Mouse (Mus musculus) MEL (cell line): ENCODE results near the gene Fam84a. TPM values are rescaled to one million over a fixed set of nuclear protein-coding genes. Genes with fewer than 3 reads are reported as not detected.

Experiments
- DNase-seq: peaks from one replicate; pipeline ENCODE4 v3.0.0; 2011; ENCODE audit warnings: low read depth, low spot score
- H3K27ac ChIP-seq: 2 replicates; pipeline ENCODE4 v1.5.1; 2012; ENCODE audit warnings: low read depth, mild to moderate bottlenecking, control low read depth, low read length, moderate library complexity; ENCODE audit not compliant: control insufficient read depth
- H3K27me3 ChIP-seq, 2 experiments: fragments of 150-350 bp in 1 of 2; sonication (generic) in 1 of 2; 2 replicates each; pipeline ENCODE4 v1.6.1; 2012; ENCODE audit warnings: low read length in 2 of 2, mild to moderate bottlenecking in 2 of 2, improper control_type of control experiment in 1 of 2, moderate library complexity in 1 of 2; ENCODE audit not compliant: insufficient read depth in 2 of 2, control insufficient read depth in 1 of 2
- H3K36me3 ChIP-seq, 2 experiments: 2 replicates each; pipeline ENCODE4 v1.6.1; 2012 to 2014; ENCODE audit warnings: low read length in 2 of 2, improper control_type of control experiment in 1 of 2, inconsistent platforms in 1 of 2, mild to moderate bottlenecking in 1 of 2; ENCODE audit not compliant: insufficient read depth in 2 of 2, control insufficient read depth in 1 of 2
- H3K4me1 ChIP-seq, 2 experiments: fragments of 150-350 bp in 1 of 2; sonication (generic) in 1 of 2; 2 replicates each; pipeline ENCODE4 v1.6.1; 2012; ENCODE audit warnings: low read length in 2 of 2, improper control_type of control experiment in 1 of 2, mild to moderate bottlenecking in 1 of 2; ENCODE audit not compliant: insufficient read depth in 2 of 2, control insufficient read depth in 1 of 2
- H3K4me3 ChIP-seq, 2 experiments: fragments of 150-350 bp in 1 of 2; sonication (generic) in 1 of 2; 2 replicates each; pipeline ENCODE4 v1.5.1; 2012; ENCODE audit warnings: low read depth in 2 of 2, low read length in 2 of 2, mild to moderate bottlenecking in 2 of 2, moderate library complexity in 2 of 2, control low read depth in 1 of 2, improper control_type of control experiment in 1 of 2; ENCODE audit not compliant: control insufficient read depth in 1 of 2, insufficient read depth in 1 of 2
- H3K79me2 ChIP-seq: 2 replicates; pipeline ENCODE4 v1.6.1; 2012; ENCODE audit warnings: mild to moderate bottlenecking, low read length, moderate library complexity; ENCODE audit not compliant: control insufficient read depth, poor library complexity, insufficient read depth
- H3K9ac ChIP-seq: 2 replicates; pipeline ENCODE4 v1.6.1; 2012; ENCODE audit warnings: low read depth, mild to moderate bottlenecking, control low read depth, low read length, moderate library complexity; ENCODE audit not compliant: control insufficient read depth, poor library complexity, severe bottlenecking
- H3K9me3 ChIP-seq: fragments of 150-350 bp; sonication (generic); replicated peaks from 2 replicates; pipeline ENCODE4 v1.6.1; 2012; ENCODE audit warnings: mild to moderate bottlenecking, low read length, improper control_type of control experiment, moderate library complexity; ENCODE audit not compliant: insufficient read depth
- BHLHE40 ChIP-seq: IDR thresholded peaks from 2 replicates; pipeline ENCODE4 v1.6.1; 2012; ENCODE audit warnings: low read depth, mild to moderate bottlenecking, inconsistent platforms, low read length, improper control_type of control experiment, borderline replicate concordance
- CTCF ChIP-seq, 3 experiments: IDR thresholded peaks in 2 of 3; conservative IDR thresholded peaks in 1 of 3; 2 replicates each; pipeline ENCODE4 v1.5.1; 2011 to 2012; ENCODE audit warnings: low read length in 3 of 3, low read depth in 2 of 3, mild to moderate bottlenecking in 2 of 3, improper control_type of control experiment in 1 of 3, inconsistent platforms in 1 of 3, mixed read lengths in 1 of 3, moderate library complexity in 1 of 3; ENCODE audit not compliant: control insufficient read depth in 1 of 3, insufficient read depth in 1 of 3, poor library complexity in 1 of 3, severe bottlenecking in 1 of 3
- ELF1 ChIP-seq: IDR thresholded peaks from 2 replicates; pipeline ENCODE4 v1.6.1; 2014; ENCODE audit warnings: low read depth, mild to moderate bottlenecking, inconsistent platforms, low read length, improper control_type of control experiment, moderate library complexity
- ETS1 ChIP-seq: IDR thresholded peaks from 2 replicates; pipeline ENCODE4 v1.6.1; 2012; ENCODE audit warnings: low read depth, mild to moderate bottlenecking, inconsistent platforms, low read length, improper control_type of control experiment, moderate library complexity
- MAX ChIP-seq: IDR thresholded peaks from 2 replicates; pipeline ENCODE4 v1.6.1; 2011; ENCODE audit warnings: low read length, improper control_type of control experiment
- MYB ChIP-seq: IDR thresholded peaks from 2 replicates; pipeline ENCODE4 v1.6.1; 2011; ENCODE audit warnings: mild to moderate bottlenecking, low read depth, low read length, improper control_type of control experiment
- MYC ChIP-seq: IDR thresholded peaks from 2 replicates; pipeline ENCODE4 v1.6.1; 2011; ENCODE audit warnings: low read depth, mild to moderate bottlenecking, low read length, improper control_type of control experiment, moderate library complexity
- NELFE ChIP-seq: IDR thresholded peaks from 2 replicates; pipeline ENCODE4 v1.6.1; 2011; ENCODE audit warnings: low read depth, low read length, improper control_type of control experiment
- NRF1 ChIP-seq: IDR thresholded peaks from 2 replicates; pipeline ENCODE4 v1.6.1; 2014; ENCODE audit warnings: low read depth, mild to moderate bottlenecking, inconsistent platforms, low read length, improper control_type of control experiment, moderate library complexity; ENCODE audit not compliant: poor library complexity, insufficient read depth, severe bottlenecking
- POLR2AphosphoS2 ChIP-seq: IDR thresholded peaks from 2 replicates; pipeline ENCODE4 v1.6.1; 2011; ENCODE audit warnings: low read length, improper control_type of control experiment
- POLR2AphosphoS5 ChIP-seq: IDR thresholded peaks from 2 replicates; pipeline ENCODE4 v1.6.1; 2012; ENCODE audit warnings: low read depth, borderline replicate concordance, mild to moderate bottlenecking, inconsistent platforms, low read length, moderate library complexity, mixed read lengths
- RAD21 ChIP-seq: IDR thresholded peaks from 2 replicates; pipeline ENCODE4 v1.6.1; 2011; ENCODE audit warnings: mild to moderate bottlenecking, low read depth, low read length, improper control_type of control experiment
- RCOR1 ChIP-seq: IDR thresholded peaks from 2 replicates; pipeline ENCODE4 v1.6.1; 2012; ENCODE audit warnings: low read depth, mild to moderate bottlenecking, inconsistent platforms, low read length, improper control_type of control experiment
- TBP ChIP-seq: IDR thresholded peaks from 2 replicates; pipeline ENCODE4 v1.8.0; 2011; ENCODE audit warnings: low read depth, low read length, improper control_type of control experiment
- TCF12 ChIP-seq: IDR thresholded peaks from 2 replicates; pipeline ENCODE4 v1.6.1; 2014; ENCODE audit warnings: low read depth, mild to moderate bottlenecking, inconsistent platforms, low read length, improper control_type of control experiment, moderate library complexity
- ZNF384 ChIP-seq: IDR thresholded peaks from 2 replicates; pipeline ENCODE4 v1.6.1; 2012; ENCODE audit warnings: low read depth, mild to moderate bottlenecking, inconsistent platforms, low read length, improper control_type of control experiment
- polyA plus RNA-seq, 2 experiments: library from polyadenylated mRNA; stranded (reverse) in 1 of 2; unstranded in 1 of 2; fragments of >175 nt in 1 of 2; fragments of >200 nt in 1 of 2; gene quantifications; 2 replicates each; pipeline versions ENCODE4 v1.2.1 to v1.2.4; 2012; ENCODE audit warnings: low replicate concordance in 2 of 2, low read depth in 1 of 2; ENCODE audit not compliant: insufficient read length in 2 of 2, insufficient read depth in 1 of 2, missing spikeins in 1 of 2
- total RNA-seq: library from RNA; depleted of rRNA; stranded (reverse); fragments of 300-350 nt; gene quantifications from 2 replicates; pipeline ENCODE4 v1.2.3, GENCODE M21; 2012

Gene Fam84a
- total and polyA plus RNA-seq, 3 experiments = 0.03 TPM; not detected in 2

GRCm38 (mm10) chr12:14164936-14165335 is 13.1 kb upstream of the Fam84a start:
- no peak overlapping the region for H3K4me3 ChIP-seq
- no peak for DNase-seq
- H3K36me3 ChIP-seq = no peaks in the 10 kb centered on the region
- TF ChIP-seq RAD21 (no peak), ZNF384 (no peak), ELF1 (no peak), TCF12 (no peak), MYC (no peak), TBP (no peak), POLR2AphosphoS5 (no peak), NRF1 (no peak), BHLHE40 (no peak), CTCF (IDR thresholded peaks at IDR 0.05 in 2 of 3, conservative IDR thresholded peaks at IDR 0.05 in 1 of 3; ENCODE audit: control insufficient read depth in 1 of 3, insufficient read depth in 1 of 3, low read depth in 2 of 3, low read length in 3 of 3, poor library complexity in 1 of 3, severe bottlenecking in 1 of 3) (no peak), POLR2AphosphoS2 (no peak), RCOR1 (no peak)
- H3K27me3 ChIP-seq = no peaks in the 10 kb centered on the region
- H3K4me1 ChIP-seq = no peaks in the 10 kb centered on the region
- no peak overlapping the region for H3K27ac ChIP-seq
- H3K9me3 ChIP-seq = no peaks in the 10 kb centered on the region
- H3K79me2 ChIP-seq = no peaks in the 10 kb centered on the region
- no peak overlapping the region for H3K9ac ChIP-seq

GRCm38 (mm10) chr12:14152426-14152825 is 572 bp upstream of the Fam84a start:
- H3K27me3 ChIP-seq = no peaks in the 10 kb centered on the region
- H3K9ac ChIP-seq = no peak overlapping the region
- TF ChIP-seq ETS1 (no peak), NELFE (no peak), ELF1 (no peak), MAX (no peak), MYB (no peak), RAD21 (no peak), BHLHE40 (no peak), CTCF (IDR thresholded peaks at IDR 0.05 in 2 of 3, conservative IDR thresholded peaks at IDR 0.05 in 1 of 3; ENCODE audit: control insufficient read depth in 1 of 3, insufficient read depth in 1 of 3, low read depth in 2 of 3, low read length in 3 of 3, poor library complexity in 1 of 3, severe bottlenecking in 1 of 3) (no peak)
- H3K4me3 ChIP-seq = no peak overlapping the region
- H3K36me3 ChIP-seq = no peaks in the 10 kb centered on the region
- no peaks in the 10 kb centered on the region for H3K79me2 ChIP-seq
- H3K27ac ChIP-seq = no peak overlapping the region
- no peak for DNase-seq
- no peaks in the 10 kb centered on the region for H3K4me1 ChIP-seq
- H3K9me3 ChIP-seq = no peaks in the 10 kb centered on the region
